Mouse (Mus musculus): ENCODE results near the gene Galk1. TPM values are rescaled to one million over a fixed set of nuclear protein-coding genes. Genes with fewer than 3 reads are reported as not detected.

Galk1 gene
- polyA plus RNA-seq, 1 experiment from 2014 or later, result 45.0 TPM

GRCm38 (mm10) chr11:116036671-116037070 is 24.2 kb upstream of the Galk1 start:
- Histone ChIP-seq H3K4me1 (ENCODE audit: control insufficient read depth, insufficient read depth, low read length) (peaks cover 1% of the 10 kb centered on the region), H3K36me3 (ENCODE audit: control insufficient read depth, insufficient read depth, low read length) (peaks cover 8% of the 10 kb centered on the region; the same call in 1 of the 2 replicates), H3K27me3 (ENCODE audit: control insufficient read depth, insufficient read depth, low read length) (no peaks in the 10 kb centered on the region), H3K4me3 (ENCODE audit: low read depth, low read length) (no peak overlapping the region), H3K9ac (replicated peaks; ENCODE audit: low read depth, low read length) (no peak overlapping the region), H3K9me3 (ENCODE audit: control insufficient read depth, low read length) (no peaks in the 10 kb centered on the region), H3K4me2 (ENCODE audit: low read depth, low read length) (no peak overlapping the region), H3K27ac (ENCODE audit: low read depth, low read length) (no peak overlapping the region)
- 80% methylated on average over 3 of the region's 3 CpGs for WGBS
- ATAC-seq (ENCODE audit: low read depth), result no peak

- Histone ChIP-seq H3K9me3 (ENCODE audit: control insufficient read depth, low read length) (no peaks in the 10 kb centered on the region), H3K36me3 (ENCODE audit: control insufficient read depth, insufficient read depth, low read length) (0 out of 2 replicates have a peak, but pooled peaks cover 3% of the 10 kb centered on the region), H3K9ac (replicated peaks; ENCODE audit: low read depth, low read length) (no peak overlapping the region), H3K4me2 (ENCODE audit: low read depth, low read length) (no peak overlapping the region), H3K4me1 (ENCODE audit: control insufficient read depth, insufficient read depth, low read length) (peaks cover 8% of the 10 kb centered on the region), H3K4me3 (ENCODE audit: low read depth, low read length) (no peak overlapping the region), H3K27me3 (ENCODE audit: control insufficient read depth, insufficient read depth, low read length) (no peaks in the 10 kb centered on the region), H3K27ac (ENCODE audit: low read depth, low read length) (no peak overlapping the region)
- no peak for ATAC-seq (ENCODE audit: low read depth)
- WGBS, result 93% methylated on average over 6 of the region's 6 CpGs
Observed at GRCm38 (mm10) chr11:116034584-116034983, 22.1 kb upstream of the Galk1 start.

- Histone ChIP-seq H3K9me3 (ENCODE audit: control insufficient read depth, low read length) (no peaks in the 10 kb centered on the region), H3K9ac (replicated peaks; ENCODE audit: low read depth, low read length) (peak overlapping the region; percentile 95), H3K27ac (ENCODE audit: low read depth, low read length) (peak overlapping the region; percentile 100), H3K4me2 (ENCODE audit: low read depth, low read length) (peak overlapping the region; percentile 91), H3K27me3 (ENCODE audit: control insufficient read depth, insufficient read depth, low read length) (no peaks in the 10 kb centered on the region), H3K4me1 (ENCODE audit: control insufficient read depth, insufficient read depth, low read length) (peaks cover 8% of the 10 kb centered on the region), H3K4me3 (ENCODE audit: low read depth, low read length) (peak overlapping the region; percentile 64), H3K36me3 (ENCODE audit: control insufficient read depth, insufficient read depth, low read length) (no peaks in the 10 kb centered on the region)
- ATAC-seq (ENCODE audit: low read depth), result peak; percentile 12; the same call in 1 of the 2 replicates
- 24% methylated on average over 14 of the region's 14 CpGs for WGBS
Observed at GRCm38 (mm10) chr11:116030898-116031845, 18.7 kb upstream of the Galk1 start.

GRCm38 (mm10) chr11:116030088-116030897 is 17.8 kb upstream of the Galk1 start, which contains the start of gene Unk:
Gene Unk, plus strand, starts transcription at chr11:116030322.
- no peaks in the 10 kb centered on the region for H3K9me3 ChIP-seq (ENCODE audit: control insufficient read depth, low read length)
- no peaks in the 10 kb centered on the region for H3K27me3 ChIP-seq (ENCODE audit: control insufficient read depth, insufficient read depth, low read length)
- under 1% methylated on average over 46 of the region's 67 CpGs for WGBS
- peak within 1 kb of the TSS; percentile 91 for H3K4me2 ChIP-seq (ENCODE audit: low read depth, low read length)
- H3K9ac ChIP-seq (replicated peaks; ENCODE audit: low read depth, low read length), result peak within 1 kb of the TSS; percentile 95
- peak; percentile 94 for ATAC-seq (ENCODE audit: low read depth)
- H3K27ac ChIP-seq (ENCODE audit: low read depth, low read length), result peak within 1 kb of the TSS; percentile 100
- no peaks in the 10 kb centered on the region for H3K36me3 ChIP-seq (ENCODE audit: control insufficient read depth, insufficient read depth, low read length)
- H3K4me1 ChIP-seq (ENCODE audit: control insufficient read depth, insufficient read depth, low read length), result peaks cover 8% of the 10 kb centered on the region
- H3K4me3 ChIP-seq (ENCODE audit: low read depth, low read length), result peak within 1 kb of the TSS; percentile 64

- H3K4me2 ChIP-seq (ENCODE audit: low read depth, low read length), result peak overlapping the region; percentile 64
- no peaks in the 10 kb centered on the region for H3K27me3 ChIP-seq (ENCODE audit: control insufficient read depth, insufficient read depth, low read length)
- 0 out of 2 replicates have a peak, but pooled peaks have one; percentile 1 for ATAC-seq (ENCODE audit: low read depth)
- H3K4me3 ChIP-seq (ENCODE audit: low read depth, low read length), result peak overlapping the region; percentile 64
- H3K9me3 ChIP-seq (ENCODE audit: control insufficient read depth, low read length), result no peaks in the 10 kb centered on the region
- 91% methylated on average over 6 of the region's 6 CpGs for WGBS
- H3K36me3 ChIP-seq (ENCODE audit: control insufficient read depth, insufficient read depth, low read length), result no peaks in the 10 kb centered on the region
- peaks cover 8% of the 10 kb centered on the region for H3K4me1 ChIP-seq (ENCODE audit: control insufficient read depth, insufficient read depth, low read length)
- peak overlapping the region; percentile 49; the same call in 1 of the 2 replicates for H3K9ac ChIP-seq (replicated peaks; ENCODE audit: low read depth, low read length)
- H3K27ac ChIP-seq (ENCODE audit: low read depth, low read length), result peak overlapping the region; percentile 100; the same call in 1 of the 2 replicates
Observed at GRCm38 (mm10) chr11:116029086-116029865, 16.8 kb upstream of the Galk1 start.

GRCm38 (mm10) chr11:116028177-116028865 is 15.8 kb upstream of the Galk1 start:
- Histone ChIP-seq H3K36me3 (ENCODE audit: control insufficient read depth, insufficient read depth, low read length) (no peaks in the 10 kb centered on the region), H3K4me2 (ENCODE audit: low read depth, low read length) (no peak overlapping the region), H3K4me3 (ENCODE audit: low read depth, low read length) (no peak overlapping the region), H3K4me1 (ENCODE audit: control insufficient read depth, insufficient read depth, low read length) (peaks cover 8% of the 10 kb centered on the region), H3K27me3 (ENCODE audit: control insufficient read depth, insufficient read depth, low read length) (no peaks in the 10 kb centered on the region), H3K9me3 (ENCODE audit: control insufficient read depth, low read length) (no peaks in the 10 kb centered on the region), H3K9ac (replicated peaks; ENCODE audit: low read depth, low read length) (no peak overlapping the region), H3K27ac (ENCODE audit: low read depth, low read length) (no peak overlapping the region)
- ATAC-seq (ENCODE audit: low read depth), result no peak
- WGBS, result 84% methylated on average over 9 of the region's 9 CpGs

GRCm38 (mm10) chr11:116027756-116028155 is 15.2 kb upstream of the Galk1 start, which contains the start of gene H3f3b:
Gene H3f3b, minus strand, starts transcription at chr11:116027962.
- Histone ChIP-seq H3K27ac (ENCODE audit: low read depth, low read length) (no peak within 1 kb of the TSS), H3K36me3 (ENCODE audit: control insufficient read depth, insufficient read depth, low read length) (no peaks in the 10 kb centered on the region), H3K9me3 (ENCODE audit: control insufficient read depth, low read length) (no peaks in the 10 kb centered on the region), H3K27me3 (ENCODE audit: control insufficient read depth, insufficient read depth, low read length) (no peaks in the 10 kb centered on the region), H3K4me1 (ENCODE audit: control insufficient read depth, insufficient read depth, low read length) (peaks cover 8% of the 10 kb centered on the region), H3K9ac (replicated peaks; ENCODE audit: low read depth, low read length) (no peak within 1 kb of the TSS), H3K4me2 (ENCODE audit: low read depth, low read length) (no peak within 1 kb of the TSS), H3K4me3 (ENCODE audit: low read depth, low read length) (no peak within 1 kb of the TSS)
- ATAC-seq (ENCODE audit: low read depth), result no peak
- WGBS, result 86% methylated on average over 4 of the region's 4 CpGs

Measured in neural tube, embryonic 14.5 days (tissue).